Mouse (Mus musculus) kidney, adult 2 months (tissue): ENCODE measurements around the gene Gm43951.

ENCODE experiments used
- CTCF ChIP-seq: fragments of 200-500 bp; conservative IDR thresholded peaks from 2 replicates; pipeline ENCODE4 v1.5.1; 2011; ENCODE audit warnings: low read depth, mild to moderate bottlenecking, control low read depth, low read length, moderate library complexity, mixed read lengths; ENCODE audit not compliant: insufficient read depth, insufficient read length
- POLR2A ChIP-seq: fragments of 200-500 bp; IDR thresholded peaks from one replicate; pipeline ENCODE4 v1.6.1; 2011; ENCODE audit warnings: low read depth, low read length, control low read depth

DNA sequence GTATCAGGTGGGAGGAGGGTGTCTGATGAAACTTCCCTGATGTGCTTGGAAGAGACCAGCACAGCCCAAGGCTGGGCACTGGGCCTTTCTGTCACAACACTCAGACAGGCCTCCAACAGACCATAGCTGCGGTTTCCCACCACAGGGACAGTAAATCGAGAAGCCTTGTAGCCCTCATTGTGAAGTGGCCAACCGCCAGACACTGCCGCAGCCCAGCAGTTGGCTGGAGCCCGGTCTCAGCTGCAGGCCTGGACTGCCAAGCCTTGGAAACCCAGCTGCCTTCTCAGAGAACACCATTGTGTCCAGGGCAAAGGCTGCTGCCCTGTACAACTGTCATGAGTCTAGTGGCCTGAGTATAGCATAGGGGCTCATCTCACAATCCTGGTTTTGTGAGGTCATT is 27.4 kb upstream of the Gm43951 start:
- TF ChIP-seq CTCF (no peak), POLR2A (no peak)
